Mouse (Mus musculus) stomach, embryonic 14.5 days (tissue): ENCODE measurements around the gene Popdc2. TPM values are rescaled to one million over a fixed set of nuclear protein-coding genes. Genes with fewer than 3 reads are reported as not detected.

ENCODE experiments used
- ATAC-seq: fragments of 200-750 bp; cut with Nextera tagmentation; 2 replicates; pipeline ENCODE4 v1.8.0; 2017; ENCODE audit warnings: low read depth, moderate TSS enrichment; ENCODE audit not compliant: insufficient number of reproducible peaks, insufficient read depth, low FRiP score
- H3K27ac ChIP-seq: fragments of 300-500 bp; sonication (generic); 2 replicates; pipeline ENCODE4 v1.5.1; 2014; ENCODE audit warnings: mild to moderate bottlenecking, low read length, moderate library complexity, mixed read lengths
- H3K27me3 ChIP-seq: fragments of 300-500 bp; sonication (generic); 2 replicates; pipeline ENCODE4 v1.6.1; 2014; ENCODE audit warnings: low read length, control low read depth, mixed read lengths; ENCODE audit not compliant: control insufficient read depth, insufficient read depth
- H3K36me3 ChIP-seq: fragments of 300-500 bp; sonication (generic); 2 replicates; pipeline ENCODE4 v1.6.1; 2014; ENCODE audit warnings: mild to moderate bottlenecking, control low read depth, low read length, moderate library complexity, mixed read lengths; ENCODE audit not compliant: control insufficient read depth, insufficient read depth
- H3K4me1 ChIP-seq: fragments of 300-500 bp; sonication (generic); 2 replicates; pipeline ENCODE4 v1.6.1; 2014; ENCODE audit warnings: low read length, control low read depth, mixed read lengths; ENCODE audit not compliant: control insufficient read depth, insufficient read depth
- H3K4me2 ChIP-seq: fragments of 300-500 bp; sonication (generic); replicated peaks from 2 replicates; pipeline ENCODE4 v1.6.1; 2014; ENCODE audit warnings: low read depth, low read length, control low read depth
- H3K4me3 ChIP-seq: fragments of 300-500 bp; sonication (generic); 2 replicates; pipeline ENCODE4 v1.5.1; 2014; ENCODE audit warnings: low read depth, low read length, control low read depth
- H3K9ac ChIP-seq: fragments of 300-500 bp; sonication (generic); replicated peaks from 2 replicates; pipeline ENCODE4 v1.6.1; 2014; ENCODE audit warnings: low read depth, mild to moderate bottlenecking, control low read depth, low read length, moderate library complexity, mixed read lengths
- H3K9me3 ChIP-seq: fragments of 300-500 bp; sonication (generic); 2 replicates; pipeline ENCODE4 v1.6.1; 2016; ENCODE audit warnings: low read depth, low read length, control low read depth; ENCODE audit not compliant: control insufficient read depth
- WGBS: fragments of 180-500 bp; shearing (Covaris S2); extraction: QIAGEN DNeasy Blood & Tissue Kit; methylation state at CpG from one replicate; pipeline ENCODE4 v1.1.7; 2014; 5-methylcytosine and 5-hydroxymethylcytosine counted together
- polyA plus RNA-seq: library from polyadenylated mRNA; unstranded; fragments of >200 nt; fragmentation: Nextera tagmentation; extraction: Ambion mirVana; gene quantifications from 2 replicates; pipeline ENCODE4 v1.2.1, GENCODE M21; 2014

The Popdc2 gene
- polyA plus RNA-seq, 1 experiment from 2014 or later = 5.4 TPM

DNA sequence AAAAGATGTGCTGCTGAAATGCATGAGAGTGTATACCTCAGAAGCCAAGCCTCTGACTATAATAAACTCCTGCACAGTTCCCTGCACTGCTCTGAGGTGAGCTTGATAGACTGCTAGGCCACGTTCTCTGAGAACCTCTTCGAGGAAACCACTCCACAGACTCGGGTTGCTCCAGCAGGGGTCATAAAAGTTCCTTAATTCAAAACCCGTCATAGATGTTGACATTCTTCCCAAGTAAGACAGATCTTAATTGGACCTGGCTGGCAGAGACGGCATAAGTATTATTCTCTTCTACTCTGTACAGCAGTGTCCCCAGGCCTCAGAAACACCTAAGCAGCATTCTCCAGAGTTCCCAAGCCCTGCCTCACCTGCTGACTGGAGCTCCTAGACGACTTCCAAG lies 11.1 kb upstream of the Popdc2 start:
- no peaks in the 10 kb centered on the region for H3K9me3 ChIP-seq
- peaks cover 6% of the 10 kb centered on the region for H3K4me1 ChIP-seq
- ATAC-seq = no peak
- no peak overlapping the region for H3K27ac ChIP-seq
- no peak overlapping the region for H3K4me3 ChIP-seq
- 59% methylated on average over 6 of the region's 6 CpGs for WGBS
- no peaks in the 10 kb centered on the region for H3K27me3 ChIP-seq
- peaks cover 15% of the 10 kb centered on the region for H3K36me3 ChIP-seq
- no peak overlapping the region for H3K9ac ChIP-seq
- no peak overlapping the region for H3K4me2 ChIP-seq

DNA sequence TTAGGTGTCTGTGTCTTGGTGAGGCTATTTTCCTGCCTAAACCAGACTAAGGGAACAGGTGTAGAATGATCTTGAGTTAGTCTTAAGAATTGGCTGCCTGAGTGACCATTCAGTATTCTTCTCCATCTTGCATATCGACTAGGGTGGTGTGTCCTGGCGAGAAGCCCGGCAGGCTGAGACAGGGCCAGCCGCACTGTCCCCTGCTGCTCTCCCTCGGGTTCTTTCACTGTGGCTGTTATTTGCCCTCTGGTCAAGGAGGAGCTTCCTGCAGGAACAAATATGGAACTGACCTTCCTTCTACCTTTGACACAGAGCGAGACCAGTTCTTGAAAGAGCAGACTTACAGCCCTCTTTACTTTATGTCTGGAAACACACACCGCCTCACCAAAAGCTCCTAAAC lies 10.0 kb upstream of the Popdc2 start:
- H3K9me3 ChIP-seq = no peaks in the 10 kb centered on the region
- WGBS = 80% methylated on average over 7 of the region's 7 CpGs
- no peak overlapping the region for H3K4me2 ChIP-seq
- H3K27me3 ChIP-seq = no peaks in the 10 kb centered on the region
- no peak overlapping the region for H3K27ac ChIP-seq
- H3K4me3 ChIP-seq = no peak overlapping the region
- H3K4me1 ChIP-seq = peaks cover 6% of the 10 kb centered on the region
- H3K9ac ChIP-seq = no peak overlapping the region
- H3K36me3 ChIP-seq = peaks cover 15% of the 10 kb centered on the region
- no peak for ATAC-seq

DNA sequence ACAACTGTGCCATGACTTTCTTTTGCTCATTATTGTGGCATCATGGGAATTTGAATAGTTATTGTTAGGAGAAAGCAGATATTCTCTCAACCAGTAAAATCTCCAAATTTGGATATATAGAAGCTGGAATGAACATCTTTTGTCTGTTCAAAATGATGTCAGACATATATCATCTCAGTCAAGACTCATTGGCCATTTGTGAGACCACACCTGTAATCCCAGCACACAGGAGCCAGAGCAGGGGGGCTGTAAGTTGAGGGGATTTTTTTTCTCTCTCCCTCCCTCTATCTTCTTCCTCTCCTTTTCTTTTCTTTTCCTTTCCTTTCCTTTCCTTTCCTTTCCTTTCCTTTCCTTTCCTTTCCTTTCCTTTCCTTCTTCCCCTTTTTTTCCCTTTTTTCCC lies 9.2 kb upstream of the Popdc2 start:
- Histone ChIP-seq H3K9me3 (no peaks in the 10 kb centered on the region), H3K27me3 (no peaks in the 10 kb centered on the region), H3K4me1 (peaks cover 2% of the 10 kb centered on the region; the same call in 1 of the 2 replicates), H3K9ac (no peak overlapping the region), H3K4me3 (no peak overlapping the region), H3K36me3 (peaks cover 15% of the 10 kb centered on the region), H3K27ac (no peak overlapping the region), H3K4me2 (no peak overlapping the region)
- ATAC-seq = no peak

DNA sequence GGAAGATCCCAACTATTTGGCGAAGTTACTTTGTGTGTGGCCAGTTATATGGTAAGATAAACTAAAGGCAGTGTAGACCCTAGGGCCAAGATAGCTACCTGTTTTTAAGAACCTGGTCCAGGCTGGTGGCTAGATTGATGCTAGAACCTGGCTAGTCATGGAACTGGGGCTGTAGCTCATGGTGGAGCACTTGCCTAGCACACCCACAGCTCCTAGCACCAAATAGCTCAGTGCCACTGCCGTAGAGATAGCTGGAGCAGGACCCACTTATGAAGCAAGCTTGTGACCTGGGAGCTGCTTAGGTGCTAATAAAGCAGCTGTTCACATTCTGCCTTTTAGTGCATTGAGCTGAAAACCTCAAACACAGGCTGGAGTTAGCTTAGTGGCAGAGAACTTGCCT lies 8.4 kb upstream of the Popdc2 start:
- Histone ChIP-seq H3K4me3 (no peak overlapping the region), H3K9me3 (no peaks in the 10 kb centered on the region), H3K27ac (no peak overlapping the region), H3K4me1 (no peaks in the 10 kb centered on the region), H3K36me3 (peaks cover 15% of the 10 kb centered on the region), H3K4me2 (no peak overlapping the region), H3K27me3 (no peaks in the 10 kb centered on the region), H3K9ac (no peak overlapping the region)
- WGBS = 100% methylated on average over 2 of the region's 2 CpGs
- ATAC-seq = no peak

DNA sequence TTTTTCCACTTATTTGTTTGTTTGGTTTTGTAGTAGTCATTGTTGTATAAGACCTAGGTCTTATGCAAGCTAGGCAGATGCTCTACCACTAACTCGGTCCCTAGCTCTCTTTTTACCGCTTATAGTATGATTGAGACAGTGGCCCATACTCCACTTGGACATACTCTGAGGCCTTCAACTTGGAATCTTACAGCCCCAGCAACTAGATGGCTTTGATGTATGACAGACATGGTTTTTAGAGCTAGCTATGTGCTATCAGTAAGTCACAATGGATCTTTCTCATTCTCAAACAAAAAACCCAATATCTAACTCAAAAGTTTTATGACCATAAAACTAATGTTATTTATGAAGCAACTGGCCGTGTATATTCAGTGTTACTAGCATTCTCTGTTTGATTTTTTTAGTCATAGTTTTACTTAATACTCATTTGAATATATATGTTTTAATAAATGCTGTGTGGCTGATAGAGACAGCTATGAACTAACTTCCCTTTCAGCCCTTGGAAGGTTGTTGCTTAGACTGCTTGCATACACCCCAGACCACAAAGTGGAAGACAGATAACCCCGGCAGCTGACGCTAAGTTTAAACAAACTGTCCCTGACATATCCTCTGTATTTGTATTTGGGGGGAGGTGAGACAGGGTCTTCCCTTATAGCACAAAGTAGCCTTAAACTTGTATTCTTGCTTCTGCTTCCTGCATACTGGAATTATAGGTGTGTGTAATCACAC lies 7.7 kb upstream of the Popdc2 start:
- Histone ChIP-seq H3K36me3 (peaks cover 15% of the 10 kb centered on the region), H3K9me3 (no peaks in the 10 kb centered on the region), H3K4me1 (no peaks in the 10 kb centered on the region), H3K27me3 (no peaks in the 10 kb centered on the region), H3K4me3 (no peak overlapping the region), H3K27ac (no peak overlapping the region), H3K9ac (no peak overlapping the region), H3K4me2 (no peak overlapping the region)
- no peak for ATAC-seq
- 56% methylated on average over 5 of the region's 5 CpGs for WGBS

DNA sequence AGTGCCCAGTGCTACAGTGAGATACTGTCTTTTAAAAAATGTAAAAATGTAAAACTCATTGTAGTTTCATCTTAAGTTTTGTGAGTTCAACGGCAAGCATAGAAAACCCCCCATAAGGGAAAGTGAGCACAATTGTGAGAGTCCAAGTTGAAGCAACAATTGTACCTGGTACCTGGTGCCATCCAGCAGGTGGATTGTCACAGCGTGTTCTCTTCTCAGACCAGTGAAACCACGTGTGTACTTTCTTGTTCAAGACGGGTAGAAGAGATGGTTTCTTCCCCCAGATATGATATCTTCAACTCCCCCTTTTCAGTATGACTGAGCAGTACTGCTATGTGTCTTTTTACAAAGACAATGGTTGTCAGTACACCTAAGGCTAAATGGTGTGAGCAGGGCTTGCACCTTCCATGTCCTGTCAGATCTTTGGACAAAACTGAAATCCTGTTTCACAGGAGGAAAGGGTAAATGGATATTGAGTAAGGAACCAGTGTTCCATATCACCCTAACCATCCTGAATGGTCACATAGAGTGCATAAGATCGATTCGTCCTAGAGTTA lies 3.7 kb upstream of the Popdc2 start:
- no peaks in the 10 kb centered on the region for H3K27me3 ChIP-seq
- no peak overlapping the region for H3K9ac ChIP-seq
- H3K36me3 ChIP-seq = no peaks in the 10 kb centered on the region
- H3K4me3 ChIP-seq = no peak overlapping the region
- H3K4me2 ChIP-seq = no peak overlapping the region
- no peak for ATAC-seq
- 93% methylated on average over 6 of the region's 6 CpGs for WGBS
- H3K4me1 ChIP-seq = peaks cover 11% of the 10 kb centered on the region
- no peak overlapping the region for H3K27ac ChIP-seq
- H3K9me3 ChIP-seq = no peaks in the 10 kb centered on the region

DNA sequence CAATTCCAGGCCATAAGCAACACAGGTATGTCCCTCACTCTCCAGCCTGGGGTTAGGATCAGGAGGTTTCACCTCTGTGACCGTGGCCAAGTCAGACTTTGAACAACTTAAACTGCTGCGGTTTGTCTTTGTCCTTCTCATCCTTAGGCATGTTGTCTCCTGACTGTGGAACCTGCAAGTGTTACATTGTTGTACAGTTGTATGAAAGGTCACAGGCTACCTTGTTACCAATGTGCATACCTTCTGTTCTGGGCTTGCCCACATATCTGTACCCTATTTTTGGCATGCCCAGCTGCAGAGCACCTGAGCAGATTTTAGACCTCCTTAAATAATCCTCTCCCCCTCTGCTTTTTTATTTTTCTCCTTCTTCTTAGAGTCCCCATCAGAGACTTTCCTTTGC lies 2.8 kb upstream of the Popdc2 start:
- H3K36me3 ChIP-seq = no peaks in the 10 kb centered on the region
- WGBS = 87% methylated on average over 2 of the region's 2 CpGs
- no peaks in the 10 kb centered on the region for H3K27me3 ChIP-seq
- no peak overlapping the region for H3K9ac ChIP-seq
- no peak overlapping the region for H3K4me2 ChIP-seq
- H3K4me3 ChIP-seq = no peak overlapping the region
- no peak overlapping the region for H3K27ac ChIP-seq
- no peak for ATAC-seq
- H3K9me3 ChIP-seq = no peaks in the 10 kb centered on the region
- peaks cover 11% of the 10 kb centered on the region for H3K4me1 ChIP-seq

DNA sequence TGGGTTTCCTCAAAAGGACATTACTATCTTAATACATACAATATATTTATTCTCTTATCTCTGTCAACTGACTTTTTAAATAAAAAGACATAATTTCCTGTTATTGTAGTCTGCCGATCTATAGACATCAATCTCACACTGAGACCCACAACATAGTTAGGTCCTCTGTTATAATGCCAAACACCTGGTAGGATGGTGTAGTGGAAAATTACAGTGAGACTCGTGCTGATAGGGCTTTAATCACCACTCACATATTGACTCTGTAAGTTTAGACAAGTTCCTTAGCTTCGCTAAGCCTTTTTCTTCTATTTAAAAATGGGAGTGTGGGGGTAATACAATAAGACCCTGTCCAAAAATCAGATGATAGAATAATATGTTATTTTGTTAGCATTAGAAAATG lies 2.2 kb upstream of the Popdc2 start:
- 57% methylated on average over 3 of the region's 3 CpGs for WGBS
- no peak for ATAC-seq
- H3K4me1 ChIP-seq = peaks cover 11% of the 10 kb centered on the region
- H3K9ac ChIP-seq = no peak overlapping the region
- H3K27me3 ChIP-seq = no peaks in the 10 kb centered on the region
- no peak overlapping the region for H3K4me3 ChIP-seq
- no peak overlapping the region for H3K27ac ChIP-seq
- H3K36me3 ChIP-seq = no peaks in the 10 kb centered on the region
- H3K9me3 ChIP-seq = no peaks in the 10 kb centered on the region
- no peak overlapping the region for H3K4me2 ChIP-seq

DNA sequence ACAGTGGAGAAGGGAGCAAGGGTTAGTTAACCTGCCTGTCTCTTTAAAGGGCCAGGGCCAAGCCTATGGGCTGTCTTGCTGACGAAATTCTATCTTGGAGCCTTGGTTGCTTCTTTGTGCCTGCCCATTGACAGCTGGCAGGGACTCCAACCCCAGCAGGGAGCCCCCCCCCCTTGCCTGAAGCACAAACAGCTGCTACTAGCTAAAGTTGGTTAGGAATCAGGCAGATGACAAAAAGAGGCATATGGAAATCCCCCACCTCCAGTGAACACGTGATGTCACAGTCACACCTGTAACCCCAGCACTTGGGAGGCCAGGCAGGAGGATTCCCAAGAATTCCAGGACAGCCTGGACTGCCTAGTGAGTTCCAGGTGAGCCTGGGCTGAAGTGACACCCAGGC lies 1.7 kb upstream of the Popdc2 start:
- Histone ChIP-seq H3K4me1 (peaks cover 11% of the 10 kb centered on the region), H3K9me3 (no peaks in the 10 kb centered on the region), H3K27ac (no peak overlapping the region), H3K36me3 (no peaks in the 10 kb centered on the region), H3K9ac (no peak overlapping the region), H3K4me3 (no peak overlapping the region), H3K4me2 (no peak overlapping the region), H3K27me3 (no peaks in the 10 kb centered on the region)
- no peak for ATAC-seq
- 34% methylated on average over 2 of the region's 2 CpGs for WGBS
